Mouse (Mus musculus): ENCODE measurements around the gene Hoxa3. TPM values are rescaled to one million over a fixed set of nuclear protein-coding genes. Genes with fewer than 3 reads are reported as not detected.

The Hoxa3 gene
- polyA plus RNA-seq, 1 experiment, result 12.8 TPM

DNA sequence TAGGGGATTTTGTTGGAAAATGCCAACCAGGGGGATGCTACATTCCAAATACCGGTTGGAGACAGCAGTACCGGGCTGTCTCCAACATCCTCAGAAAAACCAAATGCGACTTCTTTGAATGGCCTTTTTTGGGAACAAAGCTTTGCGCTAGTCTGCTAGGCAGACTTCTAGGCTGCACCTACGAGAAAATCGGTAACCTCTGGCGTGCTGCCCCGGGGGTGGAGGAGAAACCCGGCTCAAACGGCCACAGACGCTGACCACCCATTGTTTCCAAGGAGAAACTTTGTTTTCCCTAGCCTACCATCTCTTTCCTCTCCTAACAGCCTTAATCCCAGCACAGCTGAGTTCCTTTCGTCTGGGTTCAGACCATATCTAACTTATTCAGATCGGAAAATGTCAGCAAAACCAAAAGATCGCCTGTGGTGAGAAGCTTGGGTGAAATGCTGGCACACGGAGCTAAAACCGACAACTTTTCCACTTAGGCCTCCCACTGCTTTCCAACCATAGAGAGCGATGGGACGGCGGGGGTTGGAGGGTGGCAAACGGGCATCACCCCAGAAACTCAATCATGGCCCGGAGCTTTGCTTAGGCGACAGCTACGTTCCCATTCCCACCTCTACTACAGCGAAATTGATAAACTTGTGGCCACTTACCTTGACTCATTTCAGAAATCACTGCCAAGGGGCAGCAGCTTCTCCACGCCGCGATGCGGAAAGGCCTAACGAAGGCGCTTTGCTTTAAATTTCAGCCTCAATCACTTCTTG, 26.7 kb upstream of the Hoxa3 start:
- Histone ChIP-seq H3K4me1 (ENCODE audit: control insufficient read depth, insufficient read depth, low read length) (no peaks in the 10 kb centered on the region), H3K4me3 (replicated peaks; ENCODE audit: extremely low read depth, low read depth, low read length) (no peak overlapping the region)
- DNase-seq, result no peak
- WGBS, result 5% methylated on average over 30 of the region's 30 CpGs
- TF ChIP-seq POLR2A (IDR thresholded peaks at IDR 0.05; ENCODE audit: borderline replicate concordance, extremely low read depth, low read depth, low read length) (no peak), CTCF (IDR thresholded peaks at IDR 0.05; ENCODE audit: insufficient read depth, low read length) (no peak)

DNA sequence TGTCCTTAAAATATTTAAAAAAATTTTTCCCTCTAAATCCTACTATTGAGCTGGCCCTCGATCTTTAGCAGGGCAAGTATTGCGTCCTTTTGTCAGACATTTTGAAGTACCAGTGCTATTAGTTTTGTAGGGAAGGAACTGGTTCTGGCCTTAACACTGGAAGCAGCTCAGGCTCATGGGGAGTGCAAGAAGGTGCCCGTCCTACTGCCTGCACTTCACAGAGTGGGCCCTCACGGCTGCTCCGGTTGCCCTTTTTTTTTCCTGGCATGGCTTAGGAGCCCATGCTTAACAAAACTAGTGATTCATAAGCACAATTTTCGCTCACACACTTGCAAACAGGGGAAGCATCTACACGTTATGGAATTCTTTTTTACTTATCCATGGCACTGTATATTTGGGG, 25.8 kb upstream of the Hoxa3 start:
- TF ChIP-seq POLR2A (IDR thresholded peaks at IDR 0.05; ENCODE audit: borderline replicate concordance, extremely low read depth, low read depth, low read length), result no peak
- TF ChIP-seq CTCF (IDR thresholded peaks at IDR 0.05; ENCODE audit: insufficient read depth, low read length), result no peak
- DNase-seq, result no peak
- WGBS, result 16% methylated on average over 7 of the region's 7 CpGs

GRCm38 (mm10) chr6:52238155-52238545, 25.0 kb upstream of the Hoxa3 start:
- no peak for TF ChIP-seq POLR2A (IDR thresholded peaks at IDR 0.05; ENCODE audit: borderline replicate concordance, extremely low read depth, low read depth, low read length)
- no peak for TF ChIP-seq CTCF (IDR thresholded peaks at IDR 0.05; ENCODE audit: insufficient read depth, low read length)
- 12% methylated on average over 7 of the region's 7 CpGs for WGBS
- no peak for DNase-seq
- Histone ChIP-seq H3K4me1 (ENCODE audit: control insufficient read depth, insufficient read depth, low read length) (no peaks in the 10 kb centered on the region), H3K4me3 (replicated peaks; ENCODE audit: extremely low read depth, low read depth, low read length) (no peak overlapping the region)

More for the DNA sequence above, 25.8 kb upstream of the Hoxa3 start:
- Histone ChIP-seq H3K4me3 (replicated peaks; ENCODE audit: extremely low read depth, low read depth, low read length) (no peak overlapping the region), H3K4me1 (ENCODE audit: control insufficient read depth, insufficient read depth, low read length) (no peaks in the 10 kb centered on the region)

DNA sequence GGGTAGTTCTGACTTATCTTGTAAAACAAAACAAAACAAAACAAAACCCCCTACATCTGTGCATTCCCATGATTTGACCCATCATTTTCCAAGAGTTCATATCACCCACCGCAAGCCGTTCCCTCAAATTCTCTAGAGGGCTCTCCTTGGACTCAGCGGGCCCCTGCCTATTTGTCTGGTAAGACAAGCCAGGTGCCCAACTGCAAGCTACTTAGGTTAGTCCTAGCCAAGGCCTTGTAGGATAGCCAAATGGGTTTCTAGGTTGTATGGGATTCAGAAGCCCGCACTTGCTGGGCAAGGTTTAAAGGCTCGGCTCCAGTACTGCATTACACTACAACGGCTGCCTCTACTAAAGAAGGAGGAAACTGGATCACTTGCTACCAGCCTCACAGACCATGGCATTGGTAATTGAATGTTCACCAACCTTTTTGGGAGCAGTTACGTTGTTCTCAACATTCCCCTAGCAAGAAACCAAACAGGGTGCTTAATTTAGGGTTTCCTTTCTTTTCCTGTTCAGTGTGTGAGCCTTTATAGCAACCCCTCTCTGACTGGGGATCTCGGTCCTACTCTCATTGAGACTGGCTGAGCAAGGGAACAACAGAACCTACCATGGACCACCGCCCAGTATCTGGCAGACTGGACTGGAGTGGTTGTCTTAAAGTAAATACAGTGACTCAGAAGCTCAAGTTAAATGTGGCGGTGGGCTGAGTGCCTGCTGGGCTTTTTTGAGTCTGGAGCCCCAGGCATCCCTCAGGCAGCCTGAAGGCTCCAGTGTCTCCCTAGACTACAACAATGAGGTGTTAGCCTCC, 24.4 kb upstream of the Hoxa3 start:
- H3K4me3 ChIP-seq (replicated peaks; ENCODE audit: extremely low read depth, low read depth, low read length), result no peak overlapping the region
- 28% methylated on average over 10 of the region's 10 CpGs for WGBS

DNA sequence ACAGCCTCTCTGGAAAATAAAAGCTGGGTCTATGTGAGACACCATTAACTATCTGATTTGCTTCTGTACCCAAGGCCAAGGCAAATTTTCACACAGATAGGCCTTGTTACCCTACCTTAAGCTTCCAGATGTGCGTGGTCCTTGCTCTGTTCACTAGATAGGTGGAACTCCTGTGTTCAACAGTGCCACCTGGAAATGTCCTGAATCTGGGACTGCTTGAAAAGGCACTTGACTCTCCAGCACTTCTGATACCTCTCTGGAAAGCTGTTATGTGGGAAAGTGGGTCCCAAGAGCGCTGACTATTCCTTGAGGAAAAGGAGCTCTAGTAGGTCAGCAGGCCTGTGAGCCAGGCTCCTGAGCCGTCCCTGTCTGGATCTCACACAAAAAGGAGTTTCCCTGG, 23.7 kb upstream of the Hoxa3 start:
- no peak for DNase-seq
- Histone ChIP-seq H3K4me3 (replicated peaks; ENCODE audit: extremely low read depth, low read depth, low read length) (no peak overlapping the region), H3K4me1 (ENCODE audit: control insufficient read depth, insufficient read depth, low read length) (no peaks in the 10 kb centered on the region)
- TF ChIP-seq CTCF (IDR thresholded peaks at IDR 0.05; ENCODE audit: insufficient read depth, low read length), result no peak
- no peak for TF ChIP-seq POLR2A (IDR thresholded peaks at IDR 0.05; ENCODE audit: borderline replicate concordance, extremely low read depth, low read depth, low read length)
- WGBS, result 32% methylated on average over 3 of the region's 3 CpGs

More for the DNA sequence above, 24.4 kb upstream of the Hoxa3 start:
- no peak for TF ChIP-seq POLR2A (IDR thresholded peaks at IDR 0.05; ENCODE audit: borderline replicate concordance, extremely low read depth, low read depth, low read length)
- TF ChIP-seq CTCF (IDR thresholded peaks at IDR 0.05; ENCODE audit: insufficient read depth, low read length), result no peak
- H3K4me1 ChIP-seq (ENCODE audit: control insufficient read depth, insufficient read depth, low read length), result no peaks in the 10 kb centered on the region
- DNase-seq, result no peak

DNA sequence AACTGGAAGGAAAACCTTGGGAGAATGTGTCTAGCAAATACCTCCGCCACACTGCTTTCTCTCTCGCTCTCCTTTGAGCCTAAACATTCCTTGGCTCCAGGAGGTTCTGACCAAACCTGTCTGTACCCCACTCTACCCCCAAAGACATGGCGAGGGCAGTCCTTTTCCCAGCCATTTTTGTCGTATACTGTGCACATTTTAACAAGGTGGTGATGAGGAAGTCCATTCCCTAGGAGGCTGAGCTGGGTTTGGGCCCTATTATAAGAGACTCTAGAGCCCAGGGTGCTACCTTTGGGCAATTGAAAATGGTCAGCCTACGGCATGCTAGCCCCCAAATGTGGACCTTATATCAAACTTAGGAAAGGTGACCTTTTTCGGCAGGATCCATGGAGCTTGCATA, 22.7 kb upstream of the Hoxa3 start:
- no peak for TF ChIP-seq POLR2A (IDR thresholded peaks at IDR 0.05; ENCODE audit: borderline replicate concordance, extremely low read depth, low read depth, low read length)
- TF ChIP-seq CTCF (IDR thresholded peaks at IDR 0.05; ENCODE audit: insufficient read depth, low read length), result no peak
- Histone ChIP-seq H3K4me1 (ENCODE audit: control insufficient read depth, insufficient read depth, low read length) (no peaks in the 10 kb centered on the region), H3K4me3 (replicated peaks; ENCODE audit: extremely low read depth, low read depth, low read length) (no peak overlapping the region)
- DNase-seq, result no peak
- 38% methylated on average over 6 of the region's 6 CpGs for WGBS

DNA sequence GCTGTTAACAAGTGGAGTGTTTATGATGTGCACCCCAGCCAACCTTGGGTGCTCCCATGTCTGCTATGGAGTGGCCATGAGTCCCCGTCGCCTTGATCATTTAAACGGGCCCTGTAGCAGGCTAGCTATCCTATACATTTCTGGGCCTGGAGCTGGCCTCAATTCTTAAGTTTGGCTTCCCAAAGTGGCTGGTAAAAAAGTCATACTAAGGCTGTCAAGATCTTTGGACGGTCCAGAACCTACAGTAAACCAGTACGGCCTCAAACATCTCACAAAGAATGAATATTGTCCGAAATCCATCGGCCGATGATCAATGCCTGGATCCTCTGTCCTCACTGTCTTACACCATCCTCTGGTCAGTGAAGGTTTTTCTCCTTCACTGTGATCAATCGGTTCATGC, 22.1 kb upstream of the Hoxa3 start:
- Histone ChIP-seq H3K4me1 (ENCODE audit: control insufficient read depth, insufficient read depth, low read length) (no peaks in the 10 kb centered on the region), H3K4me3 (replicated peaks; ENCODE audit: extremely low read depth, low read depth, low read length) (no peak overlapping the region)
- WGBS, result 35% methylated on average over 9 of the region's 9 CpGs
- DNase-seq, result no peak
- TF ChIP-seq CTCF (IDR thresholded peaks at IDR 0.05; ENCODE audit: insufficient read depth, low read length) (no peak), POLR2A (IDR thresholded peaks at IDR 0.05; ENCODE audit: borderline replicate concordance, extremely low read depth, low read depth, low read length) (no peak)

GRCm38 (mm10) chr6:52234428-52235140, 21.4 kb upstream of the Hoxa3 start:
- DNase-seq, result no peak
- WGBS, result 2% methylated on average over 65 of the region's 68 CpGs
- TF ChIP-seq CTCF (IDR thresholded peaks at IDR 0.05; ENCODE audit: insufficient read depth, low read length), result no peak
- TF ChIP-seq POLR2A (IDR thresholded peaks at IDR 0.05; ENCODE audit: borderline replicate concordance, extremely low read depth, low read depth, low read length), result no peak
- Histone ChIP-seq H3K4me1 (ENCODE audit: control insufficient read depth, insufficient read depth, low read length) (no peaks in the 10 kb centered on the region), H3K4me3 (replicated peaks; ENCODE audit: extremely low read depth, low read depth, low read length) (no peak overlapping the region)

Measured in lung, adult 2 months (tissue).